Mouse (Mus musculus) limb, embryonic 15.5 days (tissue): ENCODE data around the gene Supt4a. TPM values are rescaled to one million over a fixed set of nuclear protein-coding genes. Genes with fewer than 3 reads are reported as not detected.
A peak's percentile ranks its signal among the peaks of the same experiment; 100 is the strongest.

Source experiments
- ATAC-seq: fragments of 200-750 bp; cut with Nextera tagmentation; 2 replicates; pipeline ENCODE4 v1.8.0; 2017; ENCODE audit warnings: low read depth, moderate TSS enrichment; ENCODE audit not compliant: insufficient number of reproducible peaks, low FRiP score, low TSS enrichment
- H3K27ac ChIP-seq: fragments of 300-500 bp; sonication (generic); 2 replicates; pipeline ENCODE4 v1.5.1; 2015; ENCODE audit warnings: moderate library complexity, mild to moderate bottlenecking, inconsistent platforms
- H3K27me3 ChIP-seq: fragments of 300-500 bp; sonication (generic); 2 replicates; pipeline ENCODE4 v1.6.1; 2015; ENCODE audit warnings: inconsistent platforms
- H3K36me3 ChIP-seq: fragments of 300-500 bp; sonication (generic); 2 replicates; pipeline ENCODE4 v1.6.1; 2015; ENCODE audit warnings: inconsistent platforms
- H3K4me1 ChIP-seq: fragments of 300-500 bp; sonication (generic); 2 replicates; pipeline ENCODE4 v1.6.1; 2015; ENCODE audit warnings: inconsistent platforms
- H3K4me2 ChIP-seq: fragments of 300-500 bp; sonication (generic); 2 replicates; pipeline ENCODE4 v1.6.1; 2015; ENCODE audit warnings: mild to moderate bottlenecking, inconsistent platforms
- H3K4me3 ChIP-seq: fragments of 300-500 bp; sonication (generic); 2 replicates; pipeline ENCODE4 v1.5.1; 2015; ENCODE audit warnings: mild to moderate bottlenecking, inconsistent platforms
- H3K9ac ChIP-seq: fragments of 300-500 bp; sonication (generic); 2 replicates; pipeline ENCODE4 v1.6.1; 2015; ENCODE audit warnings: inconsistent platforms
- H3K9me3 ChIP-seq: fragments of 300-500 bp; sonication (generic); 2 replicates; pipeline ENCODE4 v1.6.1; 2016; ENCODE audit warnings: inconsistent platforms
- WGBS: fragments of 180-500 bp; shearing (Covaris S2); methylation state at CpG from one replicate; pipeline ENCODE4 v1.1.7; 2015; 5-methylcytosine and 5-hydroxymethylcytosine counted together
- polyA plus RNA-seq: library from polyadenylated mRNA; unstranded; fragments of >200 nt; fragmentation: Nextera tagmentation; extraction: Ambion mirVana; gene quantifications from 2 replicates; pipeline ENCODE4 v1.2.1, GENCODE M21; 2015

The Supt4a gene
- polyA plus RNA-seq, 1 experiment from 2014 or later, result 155 TPM

DNA sequence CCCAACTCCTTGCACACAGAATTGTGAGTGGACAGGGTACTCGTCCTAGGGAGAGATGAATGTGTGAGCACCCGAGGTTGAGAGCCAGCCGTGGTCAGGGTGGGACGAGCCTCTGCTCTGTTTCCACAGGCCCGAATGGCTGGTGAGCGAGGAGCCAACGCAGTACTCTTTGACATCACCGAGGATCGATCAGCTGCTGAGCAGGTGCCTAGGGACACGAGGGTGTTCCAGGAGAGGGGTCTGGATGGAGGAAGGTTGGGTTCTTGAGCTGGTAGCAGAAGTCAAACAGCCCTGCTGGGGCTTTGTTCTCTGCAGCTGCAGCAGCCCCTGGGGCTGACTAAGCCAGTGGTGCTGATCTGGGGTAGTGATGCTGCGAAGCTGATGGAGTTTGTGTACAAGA lies 10.3 kb upstream of the Supt4a start:
- peaks cover 16% of the 10 kb centered on the region; the same call in 1 of the 2 replicates for H3K4me1 ChIP-seq
- H3K27me3 ChIP-seq, result no peaks in the 10 kb centered on the region
- no peak for ATAC-seq
- H3K9me3 ChIP-seq, result no peaks in the 10 kb centered on the region
- no peak overlapping the region for H3K4me2 ChIP-seq
- no peaks in the 10 kb centered on the region for H3K36me3 ChIP-seq
- H3K4me3 ChIP-seq, result no peak overlapping the region
- H3K9ac ChIP-seq, result no peak overlapping the region
- WGBS, result 49% methylated on average over 11 of the region's 11 CpGs
- H3K27ac ChIP-seq, result peak overlapping the region; percentile 65

DNA sequence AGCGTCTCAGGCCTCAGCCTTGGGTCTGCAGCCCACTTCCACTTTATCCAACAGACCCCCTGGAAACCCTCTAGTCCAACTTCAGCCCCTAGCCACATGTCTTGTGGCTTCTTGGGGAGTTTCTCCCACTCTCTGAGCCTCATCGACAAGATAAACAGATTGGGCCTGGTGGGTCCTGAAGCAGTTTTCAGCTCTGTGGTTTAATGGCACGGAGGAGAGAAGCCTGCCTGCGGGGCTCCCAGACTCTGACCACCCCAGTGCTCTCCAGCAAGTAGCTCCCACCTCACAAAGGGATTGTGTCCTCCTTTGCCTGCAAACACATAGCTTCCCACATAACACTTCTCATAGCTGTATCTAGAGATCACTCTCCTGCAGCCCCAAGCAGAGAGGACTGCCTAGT lies 9.9 kb upstream of the Supt4a start:
- Histone ChIP-seq H3K9me3 (no peaks in the 10 kb centered on the region), H3K9ac (no peak overlapping the region)

DNA sequence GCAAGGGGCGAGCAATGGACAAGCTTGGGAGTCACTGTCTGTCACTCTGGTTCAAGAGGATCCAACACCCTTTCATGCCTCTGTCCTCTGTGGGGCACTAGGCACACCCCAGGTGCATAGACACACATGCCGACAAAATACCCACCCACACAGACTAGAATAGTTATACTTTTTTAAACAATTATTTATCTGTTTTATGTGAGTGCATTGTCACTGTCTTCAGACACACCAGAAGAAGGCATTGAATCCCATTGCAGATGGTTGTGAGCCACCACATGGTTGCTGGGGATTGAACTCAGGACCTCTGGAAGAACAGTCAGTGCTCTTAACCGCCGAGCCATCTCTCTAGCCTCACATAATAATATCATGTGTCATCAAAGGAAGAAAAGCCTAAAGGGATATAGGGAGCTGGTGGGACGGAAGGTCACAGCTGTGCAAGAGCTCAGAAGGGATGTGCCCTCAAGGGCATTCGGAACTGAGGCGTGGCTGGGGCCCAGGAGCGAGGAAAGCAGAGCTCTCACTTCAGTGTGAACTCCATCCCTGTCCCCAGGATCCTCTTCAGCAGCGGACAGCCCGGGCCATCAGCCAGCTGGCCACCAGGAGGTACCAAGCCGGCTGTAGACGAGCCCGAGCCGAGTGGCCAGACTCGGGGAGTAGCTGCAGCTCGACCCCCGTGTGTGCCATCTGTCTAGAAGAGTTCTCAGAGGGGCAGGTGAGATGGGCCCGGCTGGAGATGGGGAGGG lies 8.3 kb upstream of the Supt4a start:
- peaks cover 16% of the 10 kb centered on the region; the same call in 1 of the 2 replicates for H3K4me1 ChIP-seq
- 41% methylated on average over 18 of the region's 18 CpGs for WGBS
- no peak overlapping the region for H3K9ac ChIP-seq
- no peak overlapping the region for H3K4me3 ChIP-seq
- no peaks in the 10 kb centered on the region for H3K36me3 ChIP-seq
- H3K9me3 ChIP-seq, result no peaks in the 10 kb centered on the region
- H3K4me2 ChIP-seq, result no peak overlapping the region
- H3K27ac ChIP-seq, result no peak overlapping the region
- no peak for ATAC-seq
- no peaks in the 10 kb centered on the region for H3K27me3 ChIP-seq

More for the DNA sequence above, 9.9 kb upstream of the Supt4a start:
- H3K36me3 ChIP-seq, result no peaks in the 10 kb centered on the region
- 60% methylated on average over 4 of the region's 4 CpGs for WGBS
- no peak overlapping the region for H3K4me2 ChIP-seq
- peaks cover 16% of the 10 kb centered on the region; the same call in 1 of the 2 replicates for H3K4me1 ChIP-seq
- H3K4me3 ChIP-seq, result no peak overlapping the region
- no peaks in the 10 kb centered on the region for H3K27me3 ChIP-seq
- H3K27ac ChIP-seq, result no peak overlapping the region
- ATAC-seq, result no peak

DNA sequence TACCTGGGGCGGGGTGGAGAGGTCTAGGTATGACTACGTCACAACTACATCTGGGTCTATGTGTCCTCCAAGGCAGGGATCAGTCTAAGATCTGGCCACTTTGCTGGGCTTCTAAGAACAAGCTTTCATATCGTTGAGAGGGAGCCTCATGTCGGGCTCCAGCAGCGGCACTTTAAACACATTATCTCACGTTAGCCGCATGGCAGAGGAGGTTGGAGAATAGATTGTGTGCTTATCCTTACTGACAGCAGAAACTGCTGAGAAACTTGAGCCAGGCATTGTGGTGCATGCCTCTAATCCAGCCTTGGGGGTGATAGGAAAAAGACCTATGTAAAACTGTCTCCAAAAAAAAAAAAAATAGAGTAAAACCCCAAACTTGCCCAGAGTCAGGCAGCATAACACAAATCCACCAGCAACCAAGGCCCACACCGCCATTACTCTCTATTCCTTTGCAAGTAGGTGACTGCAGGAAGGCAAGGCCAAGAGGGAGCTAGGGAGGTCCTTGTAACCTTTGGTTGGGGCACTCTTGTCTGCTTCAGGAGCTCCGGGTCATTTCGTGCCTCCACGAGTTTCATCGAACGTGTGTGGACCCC lies 7.7 kb upstream of the Supt4a start:
- no peak overlapping the region for H3K9ac ChIP-seq
- no peak for ATAC-seq
- H3K27ac ChIP-seq, result no peak overlapping the region
- H3K4me3 ChIP-seq, result no peak overlapping the region
- no peaks in the 10 kb centered on the region for H3K36me3 ChIP-seq
- no peak overlapping the region for H3K4me2 ChIP-seq
- H3K4me1 ChIP-seq, result peaks cover 16% of the 10 kb centered on the region; the same call in 1 of the 2 replicates
- H3K9me3 ChIP-seq, result no peaks in the 10 kb centered on the region
- 83% methylated on average over 13 of the region's 13 CpGs for WGBS
- H3K27me3 ChIP-seq, result no peaks in the 10 kb centered on the region

DNA sequence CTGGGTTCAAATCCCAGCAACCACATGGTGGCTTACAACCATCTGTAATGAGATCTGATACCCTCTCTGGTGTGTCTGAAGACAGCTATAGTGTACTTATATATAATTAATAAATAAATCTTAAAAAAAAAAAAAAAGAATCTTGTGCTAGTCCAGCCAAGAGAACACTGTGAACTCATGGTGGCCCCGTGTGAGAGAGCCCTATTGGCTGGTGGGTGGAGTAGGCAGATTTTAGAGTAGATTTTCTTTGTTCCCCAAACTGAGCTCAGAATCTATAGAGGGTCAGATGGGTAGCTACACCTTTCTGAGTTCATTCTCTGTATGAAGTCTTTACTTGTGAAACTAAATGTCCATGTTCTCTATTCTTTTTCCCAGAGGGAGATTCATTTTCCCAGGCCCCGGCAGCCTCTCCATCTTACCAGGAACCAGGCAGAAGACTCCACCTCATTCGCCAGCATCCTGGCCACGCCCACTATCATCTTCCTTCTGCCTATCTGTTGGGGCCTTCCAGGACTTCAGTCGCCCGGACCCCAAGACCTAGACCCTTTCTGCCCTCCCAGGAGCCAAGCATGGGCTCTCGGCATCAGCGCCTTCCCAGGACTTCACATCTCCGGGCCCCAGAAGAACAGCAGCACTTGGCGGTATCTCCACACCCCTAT lies 6.6 kb upstream of the Supt4a start:
- Histone ChIP-seq H3K27ac (no peak overlapping the region), H3K36me3 (no peaks in the 10 kb centered on the region), H3K4me3 (no peak overlapping the region), H3K9ac (no peak overlapping the region), H3K4me1 (peaks cover 12% of the 10 kb centered on the region; the same call in 1 of the 2 replicates), H3K4me2 (no peak overlapping the region), H3K9me3 (no peaks in the 10 kb centered on the region), H3K27me3 (no peaks in the 10 kb centered on the region)
- no peak for ATAC-seq
- WGBS, result 78% methylated on average over 10 of the region's 10 CpGs

DNA sequence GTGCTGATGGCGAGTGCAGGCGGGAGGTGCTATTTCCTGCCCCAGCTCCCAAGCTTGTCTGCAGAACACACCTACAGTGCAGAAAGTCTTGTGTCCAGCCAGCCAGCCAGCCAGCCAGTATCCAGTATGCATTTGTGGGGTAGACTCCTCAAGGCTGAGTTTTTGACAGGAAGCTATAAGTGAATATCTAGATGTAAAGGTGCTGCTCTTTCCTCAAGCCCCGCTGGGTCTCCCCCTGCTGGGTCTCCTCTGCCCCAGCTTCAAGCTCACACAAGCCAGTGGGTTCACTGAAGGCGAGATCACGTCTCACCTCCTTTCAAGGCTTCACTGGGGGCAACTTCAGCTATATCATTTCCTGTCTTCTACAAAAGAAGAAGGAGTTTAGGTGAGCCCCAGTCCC lies 3.0 kb upstream of the Supt4a start:
- WGBS, result 64% methylated on average over 5 of the region's 5 CpGs
- no peaks in the 10 kb centered on the region for H3K9me3 ChIP-seq
- no peak overlapping the region for H3K4me3 ChIP-seq
- no peaks in the 10 kb centered on the region for H3K27me3 ChIP-seq
- peaks cover 2% of the 10 kb centered on the region; the same call in 1 of the 2 replicates for H3K36me3 ChIP-seq
- no peak for ATAC-seq
- peak overlapping the region; percentile 25; the same call in 1 of the 2 replicates for H3K4me2 ChIP-seq
- H3K27ac ChIP-seq, result no peak overlapping the region
- peaks cover 16% of the 10 kb centered on the region for H3K4me1 ChIP-seq
- H3K9ac ChIP-seq, result no peak overlapping the region

DNA sequence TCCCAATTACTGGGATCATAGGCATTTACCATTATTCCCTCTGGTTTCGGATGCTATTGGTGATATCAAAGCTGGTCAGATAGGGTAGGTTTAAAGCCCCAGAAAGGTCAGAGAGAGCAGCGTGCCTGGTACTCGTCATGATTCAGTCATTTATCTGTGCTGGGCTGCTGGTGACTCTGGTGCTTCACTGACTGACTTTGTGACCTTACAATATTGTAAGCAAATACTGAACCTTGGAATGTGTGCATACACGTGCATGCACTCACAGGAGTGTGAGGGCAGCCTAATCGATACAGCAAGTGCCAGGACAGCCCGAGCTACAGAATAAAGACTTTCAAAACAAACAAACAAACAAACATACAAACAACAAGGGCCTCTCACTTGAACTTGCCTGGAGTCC lies 1.7 kb upstream of the Supt4a start:
- no peak for ATAC-seq
- H3K9ac ChIP-seq, result no peak overlapping the region

DNA sequence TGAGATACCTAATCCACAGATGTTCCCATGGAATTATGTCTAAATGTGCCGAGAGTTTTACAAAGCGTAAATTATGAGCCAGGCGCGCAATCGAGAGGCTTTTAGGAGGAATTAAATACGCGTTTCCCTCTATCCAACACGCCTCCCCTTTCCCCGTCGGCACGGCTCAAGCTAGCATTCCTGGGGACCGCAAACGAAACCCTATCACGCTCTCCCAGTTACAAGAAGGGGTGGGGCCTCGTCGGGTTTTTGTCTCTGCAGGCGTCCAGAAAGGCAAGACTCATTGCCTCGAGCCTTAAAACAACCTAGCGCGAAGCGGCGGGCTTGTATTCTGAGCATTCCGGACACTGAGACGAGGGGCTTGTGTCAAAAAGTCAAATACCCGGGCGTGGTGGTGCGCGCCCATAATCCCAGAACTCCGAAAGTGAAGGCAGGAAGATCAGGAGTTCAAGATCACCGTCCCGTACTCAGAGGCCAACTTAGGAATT lies 661 bp upstream of the Supt4a start:
- H3K4me1 ChIP-seq, result peaks cover 16% of the 10 kb centered on the region
- WGBS, result 1% methylated on average over 31 of the region's 31 CpGs
- peaks cover 22% of the 10 kb centered on the region for H3K36me3 ChIP-seq
- peak overlapping the region; percentile 54 for H3K9ac ChIP-seq
- H3K4me3 ChIP-seq, result peak overlapping the region; percentile 84
- H3K27me3 ChIP-seq, result no peaks in the 10 kb centered on the region
- peak overlapping the region; percentile 91 for H3K27ac ChIP-seq
- peak overlapping the region; percentile 85 for H3K4me2 ChIP-seq
- no peaks in the 10 kb centered on the region for H3K9me3 ChIP-seq
- ATAC-seq, result no peak

More for the DNA sequence above, 1.7 kb upstream of the Supt4a start:
- H3K9me3 ChIP-seq, result no peaks in the 10 kb centered on the region
- peaks cover 14% of the 10 kb centered on the region for H3K36me3 ChIP-seq
- H3K4me3 ChIP-seq, result no peak overlapping the region
- H3K4me1 ChIP-seq, result peaks cover 16% of the 10 kb centered on the region
- H3K27me3 ChIP-seq, result no peaks in the 10 kb centered on the region
- 80% methylated on average over 6 of the region's 6 CpGs for WGBS
- H3K27ac ChIP-seq, result peak overlapping the region; percentile 91; the same call in 1 of the 2 replicates
- no peak overlapping the region for H3K4me2 ChIP-seq

DNA sequence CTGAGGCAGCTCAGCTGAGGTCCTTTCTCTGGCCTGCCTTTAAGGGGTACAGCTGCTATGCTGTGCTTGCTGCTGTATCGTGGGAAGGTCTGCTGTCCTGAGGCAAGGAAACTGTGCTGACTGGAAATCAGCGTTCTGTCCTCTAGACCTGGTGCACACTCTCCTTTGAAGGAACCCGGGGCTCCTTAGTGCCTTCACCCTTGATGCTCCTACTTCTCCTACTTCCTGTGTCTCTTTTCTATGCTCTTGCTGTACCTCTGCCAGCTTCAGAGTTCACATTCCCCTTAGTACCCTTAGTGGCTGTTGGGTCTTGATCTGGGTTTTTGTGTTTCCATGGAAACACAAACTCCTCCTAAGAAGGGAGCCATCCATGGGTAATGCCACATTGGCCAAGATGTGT lies 6.3 kb downstream of the Supt4a start:
- Histone ChIP-seq H3K9me3 (no peaks in the 10 kb centered on the region), H3K27ac (no peak overlapping the region), H3K9ac (no peak overlapping the region), H3K4me1 (peaks cover 2% of the 10 kb centered on the region; the same call in 1 of the 2 replicates), H3K4me2 (no peak overlapping the region), H3K27me3 (no peaks in the 10 kb centered on the region), H3K36me3 (peaks cover 57% of the 10 kb centered on the region), H3K4me3 (no peak overlapping the region)
- ATAC-seq, result no peak
- WGBS, result 95% methylated on average over 3 of the region's 3 CpGs

DNA sequence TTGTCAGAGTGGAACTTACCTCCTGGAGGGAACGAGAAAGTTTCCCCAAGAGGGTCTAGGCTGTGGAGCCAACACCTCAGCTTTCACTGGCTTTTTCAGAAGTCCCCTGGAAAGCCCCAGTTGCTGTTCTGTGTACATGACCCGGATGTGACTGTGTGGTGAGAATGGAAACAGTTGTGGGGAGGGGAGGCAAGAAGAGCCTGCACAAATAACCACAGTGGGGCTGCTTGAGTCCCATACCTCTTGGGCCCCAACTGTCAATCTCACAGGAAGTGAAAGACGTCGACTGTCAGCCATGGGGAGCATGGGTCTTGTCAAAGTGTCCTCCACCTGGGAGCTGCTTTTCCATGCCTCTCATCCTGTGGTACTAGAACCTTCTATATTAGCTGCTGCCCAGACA lies 7.6 kb downstream of the Supt4a start:
- no peak overlapping the region for H3K9ac ChIP-seq
- whole genome bisulfite sequencing, result 79% methylated on average over 4 of the region's 4 CpGs
- ATAC-seq, result no peak

DNA sequence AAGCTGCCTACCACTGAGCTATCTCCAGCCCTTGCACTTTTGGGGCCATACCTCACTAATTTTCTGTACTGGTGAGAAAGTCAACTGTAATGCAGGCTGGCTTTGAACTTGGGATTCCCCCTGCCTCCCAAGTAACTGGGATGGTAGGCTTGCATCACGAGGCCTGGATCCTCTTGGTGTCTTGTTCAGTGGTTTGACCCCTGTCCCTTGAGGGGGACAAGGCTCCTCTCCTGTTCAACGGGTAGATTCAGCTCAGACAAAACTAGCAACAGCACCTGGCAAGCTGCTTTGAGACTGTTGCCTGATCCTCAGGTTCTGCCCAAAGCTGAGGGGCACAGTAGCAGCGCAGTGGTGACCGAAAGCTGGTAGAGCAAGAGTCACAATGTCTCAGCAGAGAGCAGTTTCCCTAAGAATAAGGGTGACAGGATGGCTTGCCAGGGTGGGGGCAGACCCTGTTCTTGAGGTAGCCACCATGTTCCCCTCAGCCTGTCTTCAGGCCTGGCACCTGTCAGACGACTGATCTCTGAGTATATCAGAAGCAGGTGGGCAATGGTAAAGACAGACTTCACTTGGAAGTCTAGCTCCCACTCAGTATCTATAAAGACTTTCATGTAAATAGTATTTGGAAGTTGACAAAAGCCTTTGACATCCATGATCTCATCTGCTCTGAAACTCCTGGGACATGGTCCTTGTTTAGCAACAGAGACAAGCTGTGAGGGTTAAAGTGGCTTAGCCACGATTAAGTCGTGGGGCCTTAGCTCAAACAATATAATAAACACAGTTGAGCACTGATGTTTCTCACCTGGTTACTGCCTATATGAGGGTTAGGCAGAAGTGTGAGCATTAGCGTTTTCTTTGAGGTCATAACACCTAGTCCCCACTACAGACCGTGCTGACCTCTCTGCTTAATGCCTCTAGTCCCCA lies 8.5 kb downstream of the Supt4a start:
- Histone ChIP-seq H3K9me3 (no peaks in the 10 kb centered on the region), H3K9ac (no peak overlapping the region), H3K4me3 (no peak overlapping the region), H3K36me3 (peaks cover 41% of the 10 kb centered on the region), H3K27me3 (0 out of 2 replicates have a peak, but pooled peaks cover 3% of the 10 kb centered on the region), H3K27ac (no peak overlapping the region), H3K4me2 (no peak overlapping the region), H3K4me1 (peaks cover 7% of the 10 kb centered on the region; the same call in 1 of the 2 replicates)
- 82% methylated on average over 9 of the region's 9 CpGs for WGBS
- ATAC-seq, result no peak

More for the DNA sequence above, 7.6 kb downstream of the Supt4a start:
- no peak overlapping the region for H3K4me2 ChIP-seq
- no peak overlapping the region for H3K4me3 ChIP-seq
- H3K9me3 ChIP-seq, result no peaks in the 10 kb centered on the region
- H3K4me1 ChIP-seq, result peaks cover 7% of the 10 kb centered on the region; the same call in 1 of the 2 replicates
- H3K36me3 ChIP-seq, result peaks cover 50% of the 10 kb centered on the region
- 0 out of 2 replicates have a peak, but pooled peaks cover 3% of the 10 kb centered on the region for H3K27me3 ChIP-seq
- no peak overlapping the region for H3K27ac ChIP-seq
